Mouse (Mus musculus): ENCODE measurements around the gene Bpnt1.

GRCm38 (mm10) chr1:185354731-185355130, 22.8 kb downstream of the Bpnt1 start:
- no peak for TF ChIP-seq POLR2A (IDR thresholded peaks at IDR 0.05; ENCODE audit: control insufficient read depth in 1 of 2, insufficient read depth in 1 of 2, low read depth in 1 of 2, low read length in 2 of 2, poor library complexity in 1 of 2)
- no peak for TF ChIP-seq EP300 (IDR thresholded peaks at IDR 0.05; ENCODE audit: low read depth in 1 of 2, low read length in 2 of 2)
- TF ChIP-seq ELF1 (IDR thresholded peaks at IDR 0.05; ENCODE audit: low read depth, low read length), result no peak
- no peak for TF ChIP-seq NELFE (IDR thresholded peaks at IDR 0.05; ENCODE audit: low read depth, low read length)
- no peak for TF ChIP-seq TBP (IDR thresholded peaks at IDR 0.05; ENCODE audit: low read depth, low read length)
- TF ChIP-seq CTCF (IDR thresholded peaks at IDR 0.05 in 2 of 3, conservative IDR thresholded peaks at IDR 0.05 in 1 of 3; ENCODE audit: control insufficient read depth in 1 of 3, insufficient read depth in 1 of 3, low read depth in 2 of 3, low read length in 3 of 3, poor library complexity in 1 of 3, severe bottlenecking in 1 of 3), result no peak
- no peak for TF ChIP-seq USF1 (IDR thresholded peaks at IDR 0.05; ENCODE audit: low read depth, low read length)
- TF ChIP-seq E2F4 (IDR thresholded peaks at IDR 0.05; ENCODE audit: borderline replicate concordance, low read depth, low read length), result no peak
- no peak for TF ChIP-seq MXI1 (IDR thresholded peaks at IDR 0.05; ENCODE audit: low read depth, low read length)
- TF ChIP-seq BHLHE40 (IDR thresholded peaks at IDR 0.05; ENCODE audit: borderline replicate concordance, low read depth, low read length), result no peak
- no peak for TF ChIP-seq HCFC1 (IDR thresholded peaks at IDR 0.05; ENCODE audit: low read depth, low read length)
- no peak for TF ChIP-seq RCOR1 (IDR thresholded peaks at IDR 0.05; ENCODE audit: low read depth, low read length)
- TF ChIP-seq UBTF (IDR thresholded peaks at IDR 0.05; ENCODE audit: borderline replicate concordance, insufficient read depth, low read depth, low read length), result no peak
- no peak for TF ChIP-seq MEF2A (IDR thresholded peaks at IDR 0.05; ENCODE audit: extremely low read depth, insufficient replicate concordance, low read depth, low read length, poor library complexity, severe bottlenecking)
